23 mouse cellular contexts compared by ENCODE assay signal in genomic region chr11:96363807-96364206, GRCm38 (mm10). TPM values are rescaled to one million over a fixed set of nuclear protein-coding genes. Genes with fewer than 3 reads are reported as not detected.
DNase-seq lines count a peak whose midpoint lies in the region; ATAC-seq and TF ChIP-seq lines count a peak whose summit lies in the region.
"Had no signal": no experiment of that assay in that cellular context is flagged by ENCODE, and none has a peak within 500 bp of the region (broad histone marks: within the 10 kb centered on the region; RNA-seq: fewer than 3 reads in every experiment).

No protein-coding gene starts in this region.

- H3K4me3 ChIP-seq in lung, embryonic 14.5 days (ENCODE audit: low read depth, low read length): no peak overlapping the region
- no peak overlapping the region for H3K4me3 ChIP-seq in neural tube, embryonic 11.5 days (ENCODE audit: low read depth, low read length)
- H3K4me3 ChIP-seq: embryonic facial prominence, embryonic 15.5 days; heart, embryonic 15.5 days; hindbrain, embryonic 13.5 days; left cerebral cortex, adult 2 months; limb, embryonic 12.5 days had no signal

- 20% methylated on average over 5 of the region's 5 CpGs for WGBS in lung, embryonic 14.5 days
- 2% methylated on average over 4 of the region's 5 CpGs for WGBS in neural tube, embryonic 11.5 days

- 0 out of 2 replicates have a peak, but pooled peaks have one; percentile 9 for ATAC-seq in lung, embryonic 14.5 days (ENCODE audit: insufficient read depth)
- no peak for ATAC-seq in neural tube, embryonic 11.5 days (ENCODE audit: insufficient read depth, low FRiP score, low TSS enrichment)
- ATAC-seq: forebrain, embryonic 14.5 days; Patski had no signal

- no peak overlapping the region for H3K27ac ChIP-seq in lung, embryonic 14.5 days (ENCODE audit: low read depth)
- H3K27ac ChIP-seq in neural tube, embryonic 11.5 days (ENCODE audit: low read depth, low read length): 0 out of 2 replicates have a peak overlapping the region, but pooled peaks have one; percentile 23
- H3K27ac ChIP-seq: embryonic facial prominence, embryonic 15.5 days; heart, embryonic 15.5 days; hindbrain, embryonic 13.5 days; left cerebral cortex, adult 2 months; limb, embryonic 12.5 days; macrophage had no signal

- TF ChIP-seq CTCF in lung, embryonic 14.5 days (IDR thresholded peaks at IDR 0.05; ENCODE audit: low read depth): no peak

- H3K4me1 ChIP-seq in lung, embryonic 14.5 days (ENCODE audit: insufficient read depth): 0 out of 2 replicates have a peak, but pooled peaks cover 4% of the 10 kb centered on the region
- H3K4me1 ChIP-seq in neural tube, embryonic 11.5 days (ENCODE audit: control insufficient read depth, insufficient read depth, low read length): peaks cover 21% of the 10 kb centered on the region
- H3K4me1 ChIP-seq: limb, embryonic 12.5 days had no signal

- H3K36me3 ChIP-seq in lung, embryonic 14.5 days (ENCODE audit: insufficient read depth): no peaks in the 10 kb centered on the region
- H3K36me3 ChIP-seq in neural tube, embryonic 11.5 days (ENCODE audit: control insufficient read depth, insufficient read depth, low read length): no peaks in the 10 kb centered on the region
- H3K36me3 ChIP-seq: embryonic facial prominence, embryonic 15.5 days; heart, embryonic 15.5 days; hindbrain, embryonic 13.5 days; limb, embryonic 12.5 days had no signal

- H3K4me2 ChIP-seq in lung, embryonic 14.5 days: no peak overlapping the region
- no peak overlapping the region for H3K4me2 ChIP-seq in neural tube, embryonic 11.5 days (ENCODE audit: low read depth)
- H3K4me2 ChIP-seq: embryonic facial prominence, embryonic 15.5 days; heart, embryonic 15.5 days; hindbrain, embryonic 13.5 days; limb, embryonic 12.5 days had no signal

- H3K9ac ChIP-seq in lung, embryonic 14.5 days: no peak overlapping the region
- H3K9ac ChIP-seq in neural tube, embryonic 11.5 days (ENCODE audit: low read length): no peak overlapping the region
- H3K9ac ChIP-seq: embryonic facial prominence, embryonic 15.5 days; heart, embryonic 15.5 days; hindbrain, embryonic 13.5 days; limb, embryonic 12.5 days had no signal

- peaks cover 32% of the 10 kb centered on the region for H3K27me3 ChIP-seq in lung, embryonic 14.5 days (ENCODE audit: insufficient read depth, low read length)
- peaks cover 10% of the 10 kb centered on the region; the same call in 1 of the 2 replicates for H3K27me3 ChIP-seq in neural tube, embryonic 11.5 days (ENCODE audit: control insufficient read depth, insufficient read depth, low read length)
- H3K27me3 ChIP-seq: Patski had no signal

- no peaks in the 10 kb centered on the region for H3K9me3 ChIP-seq in lung, embryonic 14.5 days (ENCODE audit: low read depth, low read length)
- no peaks in the 10 kb centered on the region for H3K9me3 ChIP-seq in neural tube, embryonic 11.5 days (ENCODE audit: control insufficient read depth, low read length)
- H3K9me3 ChIP-seq: embryonic facial prominence, embryonic 15.5 days; heart, embryonic 15.5 days; hindbrain, embryonic 13.5 days had no signal

- DNase-seq in lung, embryonic 14.5 days: no peak
- no peak for DNase-seq in lung, postnatal 4 days
- DNase-seq in embryo, embryonic 10.5 days (ENCODE audit: low spot score): peak; percentile 68
- peak; percentile 61 for DNase-seq in kidney, adult 9 months
- no peak for DNase-seq in neural tube, embryonic 11.5 days (ENCODE audit: low spot score)
- DNase-seq in lung, adult 18-20 months: no peak
- DNase-seq in liver: no peak
- DNase-seq: adrenal gland, adult 2 months; cerebellum, adult 11 months; cerebellum, postnatal 36 days; midbrain, embryonic 14.5 days had no signal

RNA-seq across cellular contexts. Expression of gene Hoxb1, which starts 1.7 kb away (rescaled TPM):
- 0.08 TPM in 1 of 2 replicates, not detected in the other for polyA plus RNA-seq in lung, embryonic 14.5 days (2014; fragmentation: Nextera tagmentation; extraction: Ambion mirVana)
- polyA plus RNA-seq in neural tube, embryonic 11.5 days (2014; fragmentation: Nextera tagmentation; extraction: Ambion mirVana): 15.7 and 17.2 TPM in 2 replicates
- polyA plus RNA-seq: adrenal gland, adult 2 months; embryonic facial prominence, embryonic 15.5 days; forebrain, embryonic 14.5 days; heart, embryonic 15.5 days; large intestine, adult 2 months; limb, embryonic 12.5 days; liver, embryonic 16.5 days; macrophage; midbrain, embryonic 14.5 days; Patski; spleen, adult 2 months; stomach, embryonic 16.5 days had no signal

RNA-seq across cellular contexts. Expression of gene Hoxb2, which starts 13.5 kb away (rescaled TPM):
- polyA plus RNA-seq in lung, embryonic 14.5 days (2014; fragmentation: Nextera tagmentation; extraction: Ambion mirVana): 48.9 and 51.6 TPM in 2 replicates
- polyA plus RNA-seq in neural tube, embryonic 11.5 days (2014; fragmentation: Nextera tagmentation; extraction: Ambion mirVana): 88.2 and 89.0 TPM in 2 replicates
- polyA plus RNA-seq: forebrain, embryonic 14.5 days; macrophage had no signal

RNA-seq across cellular contexts. Expression of gene Hoxb3, which starts 40.7 kb away (rescaled TPM):
- polyA plus RNA-seq in lung, embryonic 14.5 days (2014; fragmentation: Nextera tagmentation; extraction: Ambion mirVana): 3.9 and 6.3 TPM in 2 replicates
- 10.3 and 14.2 TPM in 2 replicates for polyA plus RNA-seq in neural tube, embryonic 11.5 days (2014; fragmentation: Nextera tagmentation; extraction: Ambion mirVana)
- polyA plus RNA-seq: forebrain, embryonic 14.5 days; midbrain, embryonic 14.5 days had no signal

RNA-seq across cellular contexts. Expression of gene Hoxb4, which starts 45.7 kb away (rescaled TPM):
- 3.8 and 3.9 TPM in 2 replicates for polyA plus RNA-seq in lung, embryonic 14.5 days (2014; fragmentation: Nextera tagmentation; extraction: Ambion mirVana)
- polyA plus RNA-seq in neural tube, embryonic 11.5 days (2014; fragmentation: Nextera tagmentation; extraction: Ambion mirVana): 3.1 and 3.8 TPM in 2 replicates
- polyA plus RNA-seq: forebrain, embryonic 14.5 days; midbrain, embryonic 14.5 days had no signal

Comparison
In these comparisons a context has a peak if more than half of its experiments do, and no peak if none do; other contexts are left out.
1. DNase-seq: peak in embryo, embryonic 10.5 days (single experiment) and kidney, adult 9 months (single experiment); none in lung, embryonic 14.5 days (single experiment), lung, postnatal 4 days (0 of 2), neural tube, embryonic 11.5 days (single experiment), lung, adult 18-20 months (0 of 2) and liver (single experiment).
2. RNA of gene Hoxb1, which starts 1.7 kb away (polyA plus RNA-seq): 15.7 to 17.2 TPM in neural tube, embryonic 11.5 days; 0.08 TPM in lung, embryonic 14.5 days; every median in the first group is over 10 times any median in the second.